Mouse (Mus musculus): ENCODE measurements at regions not wholly inside any gene's neighbourhood (a gene's known extent, or its start where the extent isn't known, plus 50 kb on each side); places are given as distances from the start of the nearest gene placed in this dataset.
"Not testable (repeated sequence)": the region's sequence is repeated elsewhere in the genome, so short reads cannot be mapped to it uniquely, and the experiment has no call there.

GRCm38 (mm10) chr5:142281997-142282396 lies 119.3 kb upstream of the Foxk1 start:
- TF ChIP-seq ZNF384 (IDR thresholded peaks at IDR 0.05; ENCODE audit: low read depth, low read length) (no peak), MAFK (IDR thresholded peaks at IDR 0.05; ENCODE audit: insufficient read depth, low read depth, low read length) (no peak), CHD2 (IDR thresholded peaks at IDR 0.05; ENCODE audit: low read depth, low read length) (no peak)
- H3K4me1 ChIP-seq (ENCODE audit: control insufficient read depth in 2 of 2, insufficient read depth in 2 of 2, low read length in 2 of 2, poor library complexity in 1 of 2): 0 out of 4 replicates have a peak, but pooled peaks cover 0 to 2% of the 10 kb centered on the region in 2 experiments
- no peaks in the 10 kb centered on the region for H3K36me3 ChIP-seq (ENCODE audit: control insufficient read depth, insufficient read depth, low read length, poor library complexity, severe bottlenecking)
- H3K27ac ChIP-seq (ENCODE audit: insufficient read depth, low read depth, low read length, poor library complexity, severe bottlenecking): no peak overlapping the region
- H3K9ac ChIP-seq (ENCODE audit: insufficient read depth, low read depth, low read length, poor library complexity, severe bottlenecking): no peak overlapping the region
- no peaks in the 10 kb centered on the region for H3K9me3 ChIP-seq (ENCODE audit: control insufficient read depth, insufficient read depth, low read depth, low read length)
- DNase-seq (ENCODE audit: low read depth, low spot score): no peak
- in situ Hi-C loops (cut with MboI; ENCODE audit: low sequenced_read_pairs in 2 of 2, unreplicated experiment in 2 of 2): no loop called here
- no peak overlapping the region for H3K4me3 ChIP-seq (ENCODE audit: insufficient read depth in 1 of 2, low read depth in 1 of 2, low read length in 2 of 2, poor library complexity in 1 of 2, severe bottlenecking in 1 of 2)

GRCm38 (mm10) chr5:142287981-142288380 lies 113.3 kb upstream of the Foxk1 start:
- H3K36me3 ChIP-seq (ENCODE audit: control insufficient read depth, insufficient read depth, low read length, poor library complexity, severe bottlenecking): no peaks in the 10 kb centered on the region

GRCm38 (mm10) chr5:142291451-142291850 lies 109.8 kb upstream of the Foxk1 start:
- no peak for TF ChIP-seq ZNF384 (IDR thresholded peaks at IDR 0.05; ENCODE audit: low read depth, low read length)
- no peak for TF ChIP-seq MAFK (IDR thresholded peaks at IDR 0.05; ENCODE audit: insufficient read depth, low read depth, low read length)
- TF ChIP-seq HCFC1 (IDR thresholded peaks at IDR 0.05; ENCODE audit: borderline replicate concordance, insufficient read depth, low read length): no peak
- TF ChIP-seq CHD2 (IDR thresholded peaks at IDR 0.05; ENCODE audit: low read depth, low read length): no peak
- no peak for TF ChIP-seq ZC3H11A (IDR thresholded peaks at IDR 0.05; ENCODE audit: borderline replicate concordance, low read depth, low read length)
- H3K9ac ChIP-seq (ENCODE audit: insufficient read depth, low read depth, low read length, poor library complexity, severe bottlenecking): no peak overlapping the region
- in situ Hi-C loops (cut with MboI; ENCODE audit: low sequenced_read_pairs in 2 of 2, unreplicated experiment in 2 of 2): no loop called here
- H3K4me3 ChIP-seq (ENCODE audit: insufficient read depth in 1 of 2, low read depth in 1 of 2, low read length in 2 of 2, poor library complexity in 1 of 2, severe bottlenecking in 1 of 2): no peak overlapping the region
- DNase-seq (ENCODE audit: low read depth, low spot score): no peak
- no peaks in the 10 kb centered on the region for H3K4me1 ChIP-seq (ENCODE audit: control insufficient read depth in 2 of 2, insufficient read depth in 2 of 2, low read length in 2 of 2, poor library complexity in 1 of 2)
- H3K36me3 ChIP-seq (ENCODE audit: control insufficient read depth, insufficient read depth, low read length, poor library complexity, severe bottlenecking): no peaks in the 10 kb centered on the region
- H3K27ac ChIP-seq (ENCODE audit: insufficient read depth, low read depth, low read length, poor library complexity, severe bottlenecking): no peak overlapping the region
- no peaks in the 10 kb centered on the region for H3K9me3 ChIP-seq (ENCODE audit: control insufficient read depth, insufficient read depth, low read depth, low read length)

More at GRCm38 (mm10) chr5:142287981-142288380, 113.3 kb upstream of the Foxk1 start:
- no peak for TF ChIP-seq MAFK (IDR thresholded peaks at IDR 0.05; ENCODE audit: insufficient read depth, low read depth, low read length)
- TF ChIP-seq ZC3H11A (IDR thresholded peaks at IDR 0.05; ENCODE audit: borderline replicate concordance, low read depth, low read length): no peak
- TF ChIP-seq CHD2 (IDR thresholded peaks at IDR 0.05; ENCODE audit: low read depth, low read length): no peak
- no peak for TF ChIP-seq ZNF384 (IDR thresholded peaks at IDR 0.05; ENCODE audit: low read depth, low read length)
- no peak for TF ChIP-seq HCFC1 (IDR thresholded peaks at IDR 0.05; ENCODE audit: borderline replicate concordance, insufficient read depth, low read length)
- Histone ChIP-seq H3K27ac (ENCODE audit: insufficient read depth, low read depth, low read length, poor library complexity, severe bottlenecking) (no peak overlapping the region), H3K9me3 (ENCODE audit: control insufficient read depth, insufficient read depth, low read depth, low read length) (no peaks in the 10 kb centered on the region), H3K4me3 (ENCODE audit: insufficient read depth in 1 of 2, low read depth in 1 of 2, low read length in 2 of 2, poor library complexity in 1 of 2, severe bottlenecking in 1 of 2) (no peak overlapping the region), H3K9ac (ENCODE audit: insufficient read depth, low read depth, low read length, poor library complexity, severe bottlenecking) (no peak overlapping the region), H3K4me1 (ENCODE audit: control insufficient read depth in 2 of 2, insufficient read depth in 2 of 2, low read length in 2 of 2, poor library complexity in 1 of 2) (no peaks in the 10 kb centered on the region)
- DNase-seq (ENCODE audit: low read depth, low spot score): no peak
- in situ Hi-C loops (cut with MboI; ENCODE audit: low sequenced_read_pairs in 2 of 2, unreplicated experiment in 2 of 2): no loop called here

- DNase-seq (ENCODE audit: low read depth, low spot score); H3K27ac ChIP-seq (ENCODE audit: insufficient read depth, low read depth, low read length, poor library complexity, severe bottlenecking); H3K36me3 ChIP-seq (ENCODE audit: control insufficient read depth, insufficient read depth, low read length, poor library complexity, severe bottlenecking); in situ Hi-C loops (cut with MboI; ENCODE audit: low sequenced_read_pairs in 2 of 2, unreplicated experiment in 2 of 2); H3K9me3 ChIP-seq (ENCODE audit: control insufficient read depth, insufficient read depth, low read depth, low read length); H3K4me3 ChIP-seq (ENCODE audit: insufficient read depth in 1 of 2, low read depth in 1 of 2, low read length in 2 of 2, poor library complexity in 1 of 2, severe bottlenecking in 1 of 2); H3K4me1 ChIP-seq (ENCODE audit: control insufficient read depth in 2 of 2, insufficient read depth in 2 of 2, low read length in 2 of 2, poor library complexity in 1 of 2); H3K9ac ChIP-seq (ENCODE audit: insufficient read depth, low read depth, low read length, poor library complexity, severe bottlenecking): not testable (repeated sequence)
Observed at GRCm38 (mm10) chr5:142296401-142296800, 104.9 kb upstream of the Foxk1 start.

GRCm38 (mm10) chr5:142299621-142300020 lies 101.7 kb upstream of the Foxk1 start:
- no peak for DNase-seq (ENCODE audit: low read depth, low spot score)
- in situ Hi-C loops (cut with MboI; ENCODE audit: low sequenced_read_pairs in 2 of 2, unreplicated experiment in 2 of 2): loop anchor here in 1 of 2 experiments (25.0 kb wide), 1 partner anchor 562 kb away; no protein-coding TSS in a partner anchor
- Histone ChIP-seq H3K4me3 (ENCODE audit: insufficient read depth in 1 of 2, low read depth in 1 of 2, low read length in 2 of 2, poor library complexity in 1 of 2, severe bottlenecking in 1 of 2) (no peak overlapping the region), H3K27ac (ENCODE audit: insufficient read depth, low read depth, low read length, poor library complexity, severe bottlenecking) (no peak overlapping the region), H3K9ac (ENCODE audit: insufficient read depth, low read depth, low read length, poor library complexity, severe bottlenecking) (no peak overlapping the region), H3K9me3 (ENCODE audit: control insufficient read depth, insufficient read depth, low read depth, low read length) (no peaks in the 10 kb centered on the region), H3K36me3 (ENCODE audit: control insufficient read depth, insufficient read depth, low read length, poor library complexity, severe bottlenecking) (no peaks in the 10 kb centered on the region), H3K4me1 (ENCODE audit: control insufficient read depth in 2 of 2, insufficient read depth in 2 of 2, low read length in 2 of 2, poor library complexity in 1 of 2) (no peaks in the 10 kb centered on the region)
- TF ChIP-seq ZNF384 (IDR thresholded peaks at IDR 0.05; ENCODE audit: low read depth, low read length): no peak
- no peak for TF ChIP-seq HCFC1 (IDR thresholded peaks at IDR 0.05; ENCODE audit: borderline replicate concordance, insufficient read depth, low read length)
- no peak for TF ChIP-seq MAFK (IDR thresholded peaks at IDR 0.05; ENCODE audit: insufficient read depth, low read depth, low read length)
- no peak for TF ChIP-seq ZC3H11A (IDR thresholded peaks at IDR 0.05; ENCODE audit: borderline replicate concordance, low read depth, low read length)
- no peak for TF ChIP-seq CHD2 (IDR thresholded peaks at IDR 0.05; ENCODE audit: low read depth, low read length)

All from ES-E14 (cell line).